Mouse (Mus musculus) CH12.LX (cell line): ENCODE data around the gene Prep. TPM values are rescaled to one million over a fixed set of nuclear protein-coding genes. Genes with fewer than 3 reads are reported as not detected.

Experiments
- DNase-seq: peaks from one replicate; pipeline ENCODE4 v3.0.0-alpha.2; 2013; ENCODE audit errors: extremely low read depth
- H3K27ac ChIP-seq: 2 replicates; pipeline ENCODE4 v1.5.1; 2012; ENCODE audit warnings: low read depth, mild to moderate bottlenecking, control low read depth, moderate library complexity; ENCODE audit not compliant: insufficient read depth
- H3K27me3 ChIP-seq: replicated peaks from 2 replicates; pipeline ENCODE3; 2012; ENCODE audit warnings: inconsistent platforms
- H3K36me3 ChIP-seq, 2 experiments: replicated peaks in 1 of 2; 2 replicates each; pipeline versions ENCODE3 to v1.6.1; 2012; ENCODE audit warnings: inconsistent platforms in 1 of 2, low read length in 1 of 2, mild to moderate bottlenecking in 1 of 2, mixed read lengths in 1 of 2, moderate library complexity in 1 of 2; ENCODE audit not compliant: control insufficient read depth in 1 of 2, insufficient read depth in 1 of 2
- H3K4me1 ChIP-seq, 2 experiments: 2 replicates each; pipeline ENCODE4 v1.6.1; 2012; ENCODE audit warnings: inconsistent platforms in 1 of 2, moderate library complexity in 1 of 2; ENCODE audit not compliant: insufficient read depth in 2 of 2, control insufficient read depth in 1 of 2
- H3K4me2 ChIP-seq: 2 replicates; pipeline ENCODE4 v1.6.1; 2012; ENCODE audit warnings: low read depth, mild to moderate bottlenecking, control low read depth; ENCODE audit not compliant: poor library complexity, insufficient read depth, severe bottlenecking
- H3K4me3 ChIP-seq, 3 experiments: fragments of 150-350 bp in 1 of 3; sonication (generic) in 1 of 3; replicated peaks in 1 of 3; 2 replicates each; pipeline versions ENCODE3 to v1.5.1; 2011 to 2012; ENCODE audit warnings: low read depth in 2 of 3, low read length in 2 of 3, mild to moderate bottlenecking in 2 of 3, moderate library complexity in 2 of 3, control low read depth in 1 of 3, improper control_type of control experiment in 1 of 3, inconsistent platforms in 1 of 3, mixed read lengths in 1 of 3; ENCODE audit not compliant: poor library complexity in 1 of 3
- H3K79me2 ChIP-seq: replicated peaks from 2 replicates; pipeline ENCODE4 v1.6.1; 2012; ENCODE audit warnings: mild to moderate bottlenecking, moderate library complexity; ENCODE audit not compliant: control insufficient read depth, poor library complexity, insufficient read depth, severe bottlenecking; ENCODE audit errors: extremely low read depth
- H3K9ac ChIP-seq: 2 replicates; pipeline ENCODE4 v1.6.1; 2012; ENCODE audit warnings: low read depth, mild to moderate bottlenecking, control low read depth, moderate library complexity; ENCODE audit not compliant: insufficient read depth
- H3K9me3 ChIP-seq: replicated peaks from 2 replicates; pipeline ENCODE3; 2012; ENCODE audit warnings: low read length, inconsistent platforms, mixed read lengths
- CHD1 ChIP-seq: IDR thresholded peaks from 2 replicates; pipeline ENCODE4 v1.6.1; 2012; ENCODE audit warnings: low read depth, low read length, improper control_type of control experiment, inconsistent platforms
- E2F4 ChIP-seq: IDR thresholded peaks from 2 replicates; pipeline ENCODE4 v1.6.1; 2011; ENCODE audit warnings: low read depth, low read length, improper control_type of control experiment; ENCODE audit not compliant: insufficient replicate concordance
- ELF1 ChIP-seq: IDR thresholded peaks from 2 replicates; pipeline ENCODE4 v1.6.1; 2014; ENCODE audit warnings: low read depth, mild to moderate bottlenecking, inconsistent platforms, low read length, improper control_type of control experiment
- EP300 ChIP-seq: IDR thresholded peaks from 2 replicates; pipeline ENCODE4 v1.6.1; 2011; ENCODE audit warnings: low read length, improper control_type of control experiment
- GABPA ChIP-seq: IDR thresholded peaks from 2 replicates; pipeline ENCODE4 v1.6.1; 2012; ENCODE audit warnings: low read depth, low read length, improper control_type of control experiment, inconsistent platforms; ENCODE audit not compliant: insufficient replicate concordance
- JUN ChIP-seq: IDR thresholded peaks from 2 replicates; pipeline ENCODE4 v1.6.1; 2011; ENCODE audit warnings: low read depth, mild to moderate bottlenecking, low read length, improper control_type of control experiment, moderate library complexity; ENCODE audit not compliant: insufficient read depth
- JUND ChIP-seq: conservative IDR thresholded peaks from 2 replicates; pipeline ENCODE4 v1.6.1; 2011; ENCODE audit warnings: low read depth, low read length, improper control_type of control experiment
- KAT2A ChIP-seq: IDR thresholded peaks from 2 replicates; pipeline ENCODE4 v1.6.1; 2012; ENCODE audit warnings: low read length, improper control_type of control experiment, inconsistent platforms; ENCODE audit not compliant: insufficient replicate concordance
- MAX ChIP-seq: IDR thresholded peaks from 2 replicates; pipeline ENCODE4 v1.6.1; 2011; ENCODE audit warnings: low read length, improper control_type of control experiment
- MAZ ChIP-seq: IDR thresholded peaks from 2 replicates; pipeline ENCODE4 v1.6.1; 2012; ENCODE audit warnings: low read depth, mild to moderate bottlenecking, inconsistent platforms, low read length, improper control_type of control experiment, moderate library complexity
- MEF2A ChIP-seq: IDR thresholded peaks from 2 replicates; pipeline ENCODE4 v1.6.1; 2014; ENCODE audit warnings: low read depth, mild to moderate bottlenecking, inconsistent platforms, low read length, improper control_type of control experiment, borderline replicate concordance
- MXI1 ChIP-seq: IDR thresholded peaks from 2 replicates; pipeline ENCODE4 v1.6.1; 2011; ENCODE audit warnings: mild to moderate bottlenecking, low read depth, low read length, improper control_type of control experiment
- MYC ChIP-seq: IDR thresholded peaks from 2 replicates; pipeline ENCODE4 v1.6.1; 2011; ENCODE audit warnings: low read depth, mild to moderate bottlenecking, improper control_type of control experiment, low read length
- NELFE ChIP-seq: IDR thresholded peaks from 2 replicates; pipeline ENCODE4 v1.6.1; 2011; ENCODE audit warnings: low read depth, low read length, improper control_type of control experiment
- NRF1 ChIP-seq: IDR thresholded peaks from 2 replicates; pipeline ENCODE4 v1.6.1; 2014; ENCODE audit warnings: low read depth, mild to moderate bottlenecking, inconsistent platforms, low read length, improper control_type of control experiment, moderate library complexity
- PAX5 ChIP-seq: IDR thresholded peaks from 2 replicates; pipeline ENCODE4 v1.6.1; 2012; ENCODE audit warnings: low read length, inconsistent platforms, mixed read lengths
- POLR2A ChIP-seq: IDR thresholded peaks from 2 replicates; pipeline ENCODE4 v1.6.1; 2011; ENCODE audit warnings: low read depth, mild to moderate bottlenecking, improper control_type of control experiment, low read length
- POLR2AphosphoS2 ChIP-seq: IDR thresholded peaks from 2 replicates; pipeline ENCODE4 v1.6.1; 2011; ENCODE audit warnings: low read depth, low read length, improper control_type of control experiment
- RAD21 ChIP-seq: IDR thresholded peaks from 2 replicates; pipeline ENCODE4 v1.6.1; 2011; ENCODE audit warnings: low read depth, mild to moderate bottlenecking, low read length, improper control_type of control experiment, moderate library complexity
- SIN3A ChIP-seq: IDR thresholded peaks from 2 replicates; pipeline ENCODE4 v1.6.1; 2012; ENCODE audit warnings: low read length, improper control_type of control experiment, inconsistent platforms
- SMC3 ChIP-seq: IDR thresholded peaks from 2 replicates; pipeline ENCODE4 v1.6.1; 2011; ENCODE audit warnings: low read depth, low read length, improper control_type of control experiment
- TCF12 ChIP-seq: IDR thresholded peaks from 2 replicates; pipeline ENCODE4 v1.6.1; 2014; ENCODE audit warnings: low read depth, mild to moderate bottlenecking, inconsistent platforms, low read length, improper control_type of control experiment
- USF1 ChIP-seq: IDR thresholded peaks from 2 replicates; pipeline ENCODE4 v1.6.1; 2014; ENCODE audit warnings: low read depth, mild to moderate bottlenecking, inconsistent platforms, low read length, improper control_type of control experiment
- ZC3H11A ChIP-seq: IDR thresholded peaks from 2 replicates; pipeline ENCODE4 v1.6.1; 2012; ENCODE audit warnings: low read depth, mild to moderate bottlenecking, inconsistent platforms, low read length, improper control_type of control experiment
- ZKSCAN1 ChIP-seq: IDR thresholded peaks from 2 replicates; pipeline ENCODE4 v1.6.1; 2012; ENCODE audit warnings: low read depth, inconsistent platforms, low read length, improper control_type of control experiment, borderline replicate concordance
- ZMIZ1 ChIP-seq: IDR thresholded peaks from 2 replicates; pipeline ENCODE4 v1.6.1; 2012; ENCODE audit warnings: low read depth, mild to moderate bottlenecking, inconsistent platforms, low read length, improper control_type of control experiment
- ZNF384 ChIP-seq: IDR thresholded peaks from 2 replicates; pipeline ENCODE4 v1.6.1; 2012; ENCODE audit warnings: low read depth, low read length, improper control_type of control experiment, inconsistent platforms
- dilution Hi-C: fragments of 300-500 bp; cut with MboI; formaldehyde crosslinking; loops from 2 replicates; pipeline ENCODE4 v1.14.3; 2020; ENCODE audit warnings: low sequenced_read_pairs; ENCODE audit not compliant: extremely low pct_unique_long_range_greater_than_20kb, extremely low pct_ligation_motif_present
- in situ Hi-C: fragments of 300-500 bp; cut with MboI; formaldehyde crosslinking; loops from 3 replicates; pipeline ENCODE4 v1.14.3; 2019; ENCODE audit warnings: low sequenced_read_pairs, low pct_ligation_motif_present, low pct_unique_long_range_greater_than_20kb, mixed read lengths
- polyA plus RNA-seq: library from polyadenylated mRNA; unstranded; fragments of >175 nt; gene quantifications from 2 replicates; pipeline ENCODE4 v1.2.1, GENCODE M21; 2012; ENCODE audit warnings: low read depth; ENCODE audit not compliant: insufficient read length
- total RNA-seq, 2 experiments: library from RNA; depleted of rRNA; stranded (reverse); fragments of 300-350 nt in 1 of 2; fragments of >200 nt in 1 of 2; gene quantifications; 2 replicates each; pipeline ENCODE4 v1.2.3; 2012 to 2014

Gene Prep
- total and polyA plus RNA-seq, 3 experiments: 17.6 to 28.2 (median 25.7) TPM

- peaks cover 79 to 93% of the 10 kb centered on the region in 2 experiments for H3K36me3 ChIP-seq
- no peaks in the 10 kb centered on the region for H3K4me1 ChIP-seq
- no peaks in the 10 kb centered on the region for H3K27me3 ChIP-seq
- no peak overlapping the region for H3K4me2 ChIP-seq
- in situ Hi-C loops (no loop called here), dilution Hi-C loops (no loop called here)
- H3K27ac ChIP-seq: no peak overlapping the region
- no peaks in the 10 kb centered on the region for H3K79me2 ChIP-seq
- no peak overlapping the region for H3K9ac ChIP-seq
- no peaks in the 10 kb centered on the region for H3K9me3 ChIP-seq
- TF ChIP-seq NRF1 (no peak), RAD21 (no peak), PAX5 (no peak), MAZ (no peak), SMC3 (no peak), POLR2AphosphoS2 (no peak), GABPA (no peak), ZKSCAN1 (no peak), CHD1 (no peak), E2F4 (no peak), EP300 (no peak), MYC (no peak), ELF1 (no peak), MEF2A (no peak), SIN3A (no peak)
- H3K4me3 ChIP-seq: no peak overlapping the region
- peak; percentile 17 for DNase-seq
Observed at GRCm38 (mm10) chr10:45121637-45122036, 54.6 kb downstream of the Prep start.

GRCm38 (mm10) chr10:45122476-45122875 lies 55.5 kb downstream of the Prep start:
- in situ Hi-C loops: no loop called here
- H3K27me3 ChIP-seq: no peaks in the 10 kb centered on the region
- dilution Hi-C loops: no loop called here
- H3K4me2 ChIP-seq: no peak overlapping the region
- no peak overlapping the region for H3K4me3 ChIP-seq
- H3K9ac ChIP-seq: no peak overlapping the region
- no peaks in the 10 kb centered on the region for H3K4me1 ChIP-seq
- H3K9me3 ChIP-seq: no peaks in the 10 kb centered on the region
- H3K36me3 ChIP-seq: peaks cover 79 to 93% of the 10 kb centered on the region in 2 experiments
- H3K27ac ChIP-seq: no peak overlapping the region
- DNase-seq: no peak
- TF ChIP-seq MXI1 (no peak), POLR2A (no peak), E2F4 (no peak), ZMIZ1 (no peak), JUND (no peak), USF1 (no peak), ZC3H11A (no peak), TCF12 (no peak), ZNF384 (no peak), MYC (no peak), MAX (no peak), JUN (no peak), ZKSCAN1 (no peak), CHD1 (no peak), EP300 (no peak), KAT2A (no peak), NELFE (no peak)
- H3K79me2 ChIP-seq: no peaks in the 10 kb centered on the region
